9 mouse cellular contexts compared by ENCODE assay signal in genomic region chr8:46639010-46639571, GRCm38 (mm10). TPM values are rescaled to one million over a fixed set of nuclear protein-coding genes. Genes with fewer than 3 reads are reported as not detected.
DNase-seq lines count a peak whose midpoint lies in the region; ATAC-seq and TF ChIP-seq lines count a peak whose summit lies in the region.
"Had no signal": no experiment of that assay in that cellular context is flagged by ENCODE, and none has a peak within 500 bp of the region (broad histone marks: within the 10 kb centered on the region; RNA-seq: fewer than 3 reads in every experiment).

No protein-coding gene starts in this region.

- peak; percentile 13 for DNase-seq in embryo, embryonic 10 days (ENCODE audit: low spot score)
- DNase-seq in embryo, embryonic 9.5 days (ENCODE audit: extremely low spot score) = no peak
- peak; percentile 75 to 79 for DNase-seq in cerebellum, postnatal 10 days
- DNase-seq in kidney, postnatal 36 days = peak; percentile 61 to 63
- no peak for DNase-seq in thymus, adult 18-20 months

- no peaks in the 10 kb centered on the region for H3K79me3 ChIP-seq in C2C12 (ENCODE audit: low read depth)

- peaks cover 12% of the 10 kb centered on the region for H3K4me1 ChIP-seq in heart, embryonic 16.5 days (ENCODE audit: control insufficient read depth, insufficient read depth, low read length)
- H3K4me1 ChIP-seq: limb, embryonic 13.5 days had no signal

- WGBS in heart, embryonic 16.5 days = 26% methylated on average over 6 of the region's 6 CpGs

- H3K36me3 ChIP-seq in C2C12 (ENCODE audit: control insufficient read depth, insufficient read depth) = peaks cover 47% of the 10 kb centered on the region
- peaks cover 35% of the 10 kb centered on the region for H3K36me3 ChIP-seq in heart, embryonic 16.5 days (ENCODE audit: control insufficient read depth, insufficient read depth)

- H3K27ac ChIP-seq in heart, embryonic 16.5 days (ENCODE audit: low read length) = peak overlapping the region; percentile 52
- H3K27ac ChIP-seq: limb, embryonic 13.5 days had no signal

- no peak overlapping the region for H3K9ac ChIP-seq in heart, embryonic 16.5 days (ENCODE audit: low read length)
- H3K9ac ChIP-seq: limb, embryonic 13.5 days had no signal

- no peak overlapping the region for H3ac ChIP-seq in C2C12 (ENCODE audit: control insufficient read depth, insufficient read length, low read depth)

- H3K4me2 ChIP-seq in heart, embryonic 16.5 days (ENCODE audit: low read depth, low read length) = peak overlapping the region; percentile 28
- H3K4me2 ChIP-seq: limb, embryonic 13.5 days had no signal

- no peak overlapping the region for H3K4me3 ChIP-seq in C2C12 (ENCODE audit: insufficient read depth, poor library complexity, severe bottlenecking)
- no peak overlapping the region for H3K4me3 ChIP-seq in heart, embryonic 16.5 days (ENCODE audit: low read length)
- H3K4me3 ChIP-seq: limb, embryonic 13.5 days had no signal

- no peaks in the 10 kb centered on the region for H3K79me2 ChIP-seq in C2C12 (ENCODE audit: control insufficient read depth, insufficient read depth)

- no peaks in the 10 kb centered on the region for H3K27me3 ChIP-seq in C2C12 (ENCODE audit: control insufficient read depth, insufficient read depth, insufficient read length)
- H3K27me3 ChIP-seq in heart, embryonic 16.5 days (ENCODE audit: control insufficient read depth, insufficient read depth, low read length) = no peaks in the 10 kb centered on the region
- H3K27me3 ChIP-seq: limb, embryonic 13.5 days had no signal

- no peak for TF ChIP-seq CTCF in C2C12 (IDR thresholded peaks at IDR 0.05; ENCODE audit: control insufficient read depth, insufficient read depth, insufficient read length)

- no peaks in the 10 kb centered on the region for H3K9me3 ChIP-seq in heart, embryonic 16.5 days (replicated peaks; ENCODE audit: control insufficient read depth, low read length)
- H3K9me3 ChIP-seq: limb, embryonic 13.5 days had no signal

- ATAC-seq in heart, embryonic 16.5 days (replicated peaks; ENCODE audit: extremely low read depth, insufficient read depth, low FRiP score) = peak; percentile 76
- ATAC-seq in megakaryocyte progenitor cell, adult 5-6 weeks (replicated peaks; ENCODE audit: poor library complexity) = peak; percentile 54

TF ChIP-seq in C2C12, 6 proteins besides CTCF, POLR2A, EP300 and RAD21:
- peak; percentile 95 for TF ChIP-seq MAX (IDR thresholded peaks at IDR 0.05)
- no peak for TF ChIP-seq MYOD1 (IDR thresholded peaks at IDR 0.05; ENCODE audit: control insufficient read depth, insufficient read length, low read depth)

RNA-seq across cellular contexts. Expression of gene Casp3, which starts 22.0 kb away (rescaled TPM):
- 37.1 TPM for polyA plus RNA-seq in C2C12 (2012; fragmentation: generic; extraction: Trizol)
- 53.6 and 63.5 TPM in 2 replicates for polyA plus RNA-seq in heart, embryonic 16.5 days (2015; fragmentation: Nextera tagmentation; extraction: Ambion mirVana)
- total RNA-seq in megakaryocyte progenitor cell, adult 5-6 weeks (2015) = 35.4 and 53.7 TPM in 2 replicates
- total RNA-seq in megakaryocyte progenitor cell, adult 5-6 weeks (2017) = 85.1 and 113 TPM in 2 replicates

RNA-seq across cellular contexts. Expression of gene Primpol, which starts 22.1 kb away (rescaled TPM):
- polyA plus RNA-seq in C2C12 (2012; fragmentation: generic; extraction: Trizol) = 0.90 TPM
- polyA plus RNA-seq in heart, embryonic 16.5 days (2015; fragmentation: Nextera tagmentation; extraction: Ambion mirVana) = 9.0 and 9.5 TPM in 2 replicates
- 9.2 and 16.4 TPM in 2 replicates for total RNA-seq in megakaryocyte progenitor cell, adult 5-6 weeks (2015)
- 7.5 and 7.9 TPM in 2 replicates for total RNA-seq in megakaryocyte progenitor cell, adult 5-6 weeks (2017)

Comparison
In these comparisons a context has a peak if more than half of its experiments do, and no peak if none do; other contexts are left out.
1. DNase-seq: peak in embryo, embryonic 10 days (single experiment), cerebellum, postnatal 10 days (2 of 2) and kidney, postnatal 36 days (2 of 2); none in embryo, embryonic 9.5 days (single experiment) and thymus, adult 18-20 months (0 of 2).